Mouse (Mus musculus): ENCODE data around the gene Cds1. TPM values are rescaled to one million over a fixed set of nuclear protein-coding genes. Genes with fewer than 3 reads are reported as not detected.

Gene Cds1
- polyA plus RNA-seq, 1 experiment from 2014 or later, result 0.45 TPM

DNA sequence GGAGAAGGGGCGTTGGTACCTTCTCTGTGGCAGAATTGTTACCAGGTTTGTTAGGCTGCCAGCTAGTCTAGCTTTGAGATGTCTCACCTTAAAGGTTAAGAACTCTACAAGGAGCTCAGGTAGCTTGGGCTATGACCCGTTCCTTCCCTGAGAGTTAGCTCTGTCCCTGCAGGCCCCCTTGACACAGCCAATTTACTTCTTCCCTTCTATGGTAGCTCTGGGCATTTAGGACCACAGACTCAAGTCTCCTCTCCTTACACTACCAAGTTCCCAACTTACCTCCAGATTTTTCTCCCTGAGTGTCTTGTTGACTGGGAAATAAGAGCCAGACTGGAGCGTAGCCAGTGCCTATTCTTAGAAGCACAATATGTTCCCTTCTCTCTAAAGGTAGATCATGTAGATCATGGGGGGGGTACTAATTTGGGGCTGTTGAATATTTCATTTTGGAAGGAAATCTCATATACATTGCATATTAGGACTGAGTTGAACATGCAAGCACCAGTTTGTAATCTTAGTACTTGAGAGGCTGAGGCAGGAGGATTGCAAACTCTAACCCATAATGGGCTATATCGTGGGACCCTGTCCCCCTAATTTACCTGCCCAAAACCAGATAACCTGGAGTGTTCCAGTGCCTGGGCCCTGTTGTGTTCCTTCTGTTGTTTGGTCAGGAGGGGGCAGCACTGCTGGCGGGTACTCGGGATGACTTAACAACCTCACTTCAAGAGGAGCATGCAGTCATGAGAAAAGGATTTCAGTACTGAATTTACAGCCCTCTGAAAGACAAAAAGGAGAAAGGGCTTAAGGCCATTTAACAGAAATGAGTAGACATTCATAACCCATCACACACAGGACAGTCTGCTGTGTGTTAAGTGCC, 46.6 kb downstream of the Cds1 start:
- Histone ChIP-seq H3K9ac (no peak overlapping the region), H3K9me3 (replicated peaks) (no peaks in the 10 kb centered on the region), H3K4me2 (no peak overlapping the region), H3K27ac (replicated peaks) (no peak overlapping the region), H3K4me1 (replicated peaks) (no peaks in the 10 kb centered on the region), H3K36me3 (replicated peaks) (no peaks in the 10 kb centered on the region), H3K4me3 (replicated peaks) (no peak overlapping the region), H3K27me3 (no peaks in the 10 kb centered on the region)
- WGBS (ENCODE audit: insufficient replicate concordance), result 52% methylated on average over 6 of the region's 6 CpGs
- no peak for ATAC-seq (ENCODE audit: insufficient read depth)

DNA sequence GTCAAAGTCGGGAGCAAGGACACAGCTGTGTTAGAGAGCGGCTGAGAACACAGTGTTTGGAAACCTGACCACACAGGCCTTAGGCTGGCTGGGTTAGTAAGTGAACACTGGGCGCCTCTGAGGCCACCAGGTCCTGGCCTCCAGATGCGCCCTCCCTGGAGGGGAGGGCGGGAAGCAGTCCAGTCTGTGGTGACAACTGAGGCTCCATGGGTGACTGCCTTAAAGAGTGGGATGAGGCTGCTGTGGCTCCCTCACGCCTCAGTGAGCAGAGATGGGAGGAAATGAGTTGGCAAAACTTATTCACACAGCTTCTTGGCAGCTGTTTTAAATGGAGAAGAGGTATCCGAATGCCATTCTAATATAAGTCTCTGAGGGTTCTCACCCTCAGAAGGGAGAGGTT, 51.9 kb downstream of the Cds1 start:
- Histone ChIP-seq H3K9ac (no peak overlapping the region), H3K27me3 (peaks cover 4% of the 10 kb centered on the region; the same call in 1 of the 2 replicates), H3K9me3 (replicated peaks) (no peaks in the 10 kb centered on the region), H3K27ac (replicated peaks) (no peak overlapping the region), H3K4me1 (replicated peaks) (no peaks in the 10 kb centered on the region), H3K36me3 (replicated peaks) (no peaks in the 10 kb centered on the region), H3K4me3 (replicated peaks) (no peak overlapping the region), H3K4me2 (no peak overlapping the region)
- WGBS (ENCODE audit: insufficient replicate concordance), result 36% methylated on average over 7 of the region's 7 CpGs
- no peak for ATAC-seq (ENCODE audit: insufficient read depth)

DNA sequence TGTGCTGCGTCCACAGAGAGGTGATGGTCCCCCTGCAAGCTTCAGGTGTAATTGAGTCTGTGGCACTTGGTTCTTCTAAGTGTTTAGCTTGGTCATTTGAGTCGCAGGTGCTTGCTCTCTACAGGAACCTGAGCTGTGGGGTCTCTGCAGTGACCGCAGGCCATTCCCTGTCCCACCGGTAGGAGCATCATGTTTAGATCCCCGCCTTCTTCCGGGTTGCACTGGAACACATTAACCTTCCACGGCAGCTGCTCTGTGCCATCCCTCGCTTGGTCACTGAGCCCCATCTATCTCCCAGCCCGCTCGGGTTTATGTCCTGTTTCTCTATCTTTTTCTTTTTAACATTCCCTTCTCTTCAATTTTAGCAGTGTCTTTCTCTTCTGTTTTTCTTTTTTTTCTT, 54.3 kb downstream of the Cds1 start:
- WGBS (ENCODE audit: insufficient replicate concordance), result 59% methylated on average over 10 of the region's 10 CpGs

DNA sequence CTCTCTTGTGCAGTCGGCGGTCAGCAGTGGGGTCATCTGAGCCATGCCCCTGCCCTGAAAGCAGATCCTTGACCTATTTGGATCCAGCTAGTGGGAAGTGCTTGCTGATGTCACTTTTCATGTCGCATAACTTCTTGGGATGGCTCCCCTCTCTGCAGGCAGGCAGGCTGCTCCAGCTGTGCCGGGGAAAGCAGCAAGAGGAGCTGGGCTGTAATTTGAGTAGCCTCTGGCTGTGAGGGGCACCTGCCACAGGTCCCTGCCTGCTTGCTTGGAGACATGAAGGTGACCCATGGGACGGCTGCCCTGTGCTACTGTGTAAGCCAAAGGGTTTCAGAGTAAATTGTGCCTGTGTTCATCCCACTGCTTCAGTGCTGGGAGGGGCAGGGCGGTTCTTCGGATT, 54.9 kb downstream of the Cds1 start:
- Histone ChIP-seq H3K9ac (no peak overlapping the region), H3K9me3 (replicated peaks) (no peaks in the 10 kb centered on the region), H3K27ac (replicated peaks) (no peak overlapping the region), H3K4me3 (replicated peaks) (no peak overlapping the region), H3K4me2 (no peak overlapping the region), H3K36me3 (replicated peaks) (no peaks in the 10 kb centered on the region), H3K4me1 (replicated peaks) (no peaks in the 10 kb centered on the region), H3K27me3 (peaks cover 8% of the 10 kb centered on the region; the same call in 1 of the 2 replicates)
- no peak for ATAC-seq (ENCODE audit: insufficient read depth)
- 49% methylated on average over 7 of the region's 7 CpGs for WGBS (ENCODE audit: insufficient replicate concordance)

More for the DNA sequence above, 54.3 kb downstream of the Cds1 start:
- no peak overlapping the region for H3K9ac ChIP-seq
- H3K4me1 ChIP-seq (replicated peaks), result no peaks in the 10 kb centered on the region
- H3K27me3 ChIP-seq, result peaks cover 8% of the 10 kb centered on the region; the same call in 1 of the 2 replicates
- H3K36me3 ChIP-seq (replicated peaks), result no peaks in the 10 kb centered on the region
- no peak overlapping the region for H3K4me3 ChIP-seq (replicated peaks)
- ATAC-seq (ENCODE audit: insufficient read depth), result no peak
- no peak overlapping the region for H3K4me2 ChIP-seq
- H3K27ac ChIP-seq (replicated peaks), result no peak overlapping the region
- H3K9me3 ChIP-seq (replicated peaks), result no peaks in the 10 kb centered on the region

DNA sequence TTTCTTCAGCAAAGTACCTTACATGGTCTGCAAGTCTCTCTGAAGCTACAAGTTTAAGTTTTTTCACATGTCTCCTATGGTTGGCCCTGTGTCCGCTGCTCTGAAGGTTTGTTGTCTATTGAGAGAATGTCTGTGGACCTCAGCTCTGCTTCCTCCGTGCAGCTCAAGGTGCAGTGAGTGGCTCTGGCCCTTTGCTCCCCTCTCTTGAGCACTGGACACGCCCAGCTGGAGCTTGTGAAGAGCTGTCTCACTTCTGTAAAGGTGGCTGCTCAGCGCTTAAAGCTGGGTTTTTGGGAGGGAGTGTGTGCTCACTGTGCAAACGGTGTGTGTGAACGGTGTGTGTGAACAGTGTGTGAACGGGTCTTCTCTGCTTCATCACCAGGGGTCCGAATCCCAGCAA, 56.1 kb downstream of the Cds1 start:
- Histone ChIP-seq H3K9ac (no peak overlapping the region), H3K4me2 (no peak overlapping the region), H3K4me1 (replicated peaks) (no peaks in the 10 kb centered on the region), H3K36me3 (replicated peaks) (no peaks in the 10 kb centered on the region), H3K27ac (replicated peaks) (no peak overlapping the region), H3K27me3 (peaks cover 11% of the 10 kb centered on the region), H3K4me3 (replicated peaks) (no peak overlapping the region), H3K9me3 (replicated peaks) (no peaks in the 10 kb centered on the region)
- WGBS (ENCODE audit: insufficient replicate concordance), result 64% methylated on average over 8 of the region's 8 CpGs
- ATAC-seq (ENCODE audit: insufficient read depth), result no peak

DNA sequence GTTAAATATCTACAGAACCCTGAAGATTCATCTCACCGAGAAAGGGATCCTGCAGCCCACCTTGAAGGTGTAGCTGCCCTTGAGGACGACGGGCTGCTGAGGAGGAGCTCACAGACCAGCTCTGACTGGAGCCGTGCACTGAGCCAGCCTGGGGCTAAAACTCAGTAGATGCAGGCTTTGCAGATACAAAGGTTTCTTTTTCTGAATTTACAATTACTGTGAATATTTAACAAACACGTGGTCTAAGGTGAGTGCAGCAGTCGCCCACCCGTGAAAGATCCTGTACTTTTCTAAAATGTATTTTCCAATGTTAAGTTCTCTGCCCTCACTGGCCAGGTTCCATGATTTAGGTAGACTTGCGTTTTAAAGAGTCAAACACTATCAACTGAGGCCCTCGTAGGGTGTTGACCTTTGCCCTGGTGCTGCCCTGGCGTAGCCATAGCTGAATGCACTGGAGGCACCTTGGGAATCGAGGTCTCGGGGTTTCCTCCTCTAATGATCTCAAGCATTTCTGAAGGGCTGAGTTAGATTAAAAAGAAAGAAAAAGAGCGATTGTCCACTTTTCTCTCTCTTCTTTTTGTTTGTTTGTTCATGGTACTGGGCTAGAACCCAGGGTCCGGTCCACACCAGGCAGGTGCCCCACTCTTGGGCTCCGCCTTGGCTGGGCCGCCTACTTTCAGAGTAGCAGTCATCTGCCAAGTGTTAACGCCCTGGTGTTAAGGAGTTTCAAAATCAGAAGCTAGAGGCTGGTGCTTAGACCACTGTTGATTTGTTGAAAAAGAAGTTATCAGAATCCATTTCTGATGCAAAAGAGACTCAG, 56.8 kb downstream of the Cds1 start:
- no peak overlapping the region for H3K4me2 ChIP-seq
- H3K27me3 ChIP-seq, result peaks cover 17% of the 10 kb centered on the region
- 66% methylated on average over 17 of the region's 17 CpGs for WGBS (ENCODE audit: insufficient replicate concordance)
- no peak overlapping the region for H3K4me3 ChIP-seq (replicated peaks)
- H3K4me1 ChIP-seq (replicated peaks), result peaks cover 6% of the 10 kb centered on the region; the same call in 1 of the 2 replicates
- H3K36me3 ChIP-seq (replicated peaks), result no peaks in the 10 kb centered on the region
- ATAC-seq (ENCODE audit: insufficient read depth), result no peak
- H3K9ac ChIP-seq, result no peak overlapping the region
- H3K27ac ChIP-seq (replicated peaks), result no peak overlapping the region
- H3K9me3 ChIP-seq (replicated peaks), result no peaks in the 10 kb centered on the region

DNA sequence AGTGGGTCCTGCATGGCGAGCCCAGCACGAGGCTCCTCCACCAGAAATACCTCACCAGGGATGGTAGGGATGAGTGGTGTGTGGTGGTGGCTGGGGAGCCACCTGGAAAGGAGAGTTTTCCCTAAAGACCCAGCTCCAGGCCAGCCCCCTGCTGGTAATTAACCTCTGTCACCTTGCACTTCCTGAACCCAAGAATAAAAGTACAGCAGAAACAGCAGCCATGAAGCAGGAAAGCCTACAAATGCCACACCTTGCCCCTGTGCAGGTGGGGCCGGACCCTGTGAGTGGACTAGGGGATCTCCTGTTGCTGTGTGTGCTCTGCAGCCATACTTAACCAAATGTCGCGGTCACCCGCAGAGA, 57.4 kb downstream of the Cds1 start:
- no peaks in the 10 kb centered on the region for H3K9me3 ChIP-seq (replicated peaks)
- H3K36me3 ChIP-seq (replicated peaks), result no peaks in the 10 kb centered on the region
- H3K27me3 ChIP-seq, result peaks cover 20% of the 10 kb centered on the region
- no peak overlapping the region for H3K4me2 ChIP-seq
- peaks cover 11% of the 10 kb centered on the region; the same call in 1 of the 2 replicates for H3K4me1 ChIP-seq (replicated peaks)
- no peak for ATAC-seq (ENCODE audit: insufficient read depth)
- 55% methylated on average over 6 of the region's 6 CpGs for WGBS (ENCODE audit: insufficient replicate concordance)
- no peak overlapping the region for H3K4me3 ChIP-seq (replicated peaks)
- H3K27ac ChIP-seq (replicated peaks), result no peak overlapping the region
- no peak overlapping the region for H3K9ac ChIP-seq

DNA sequence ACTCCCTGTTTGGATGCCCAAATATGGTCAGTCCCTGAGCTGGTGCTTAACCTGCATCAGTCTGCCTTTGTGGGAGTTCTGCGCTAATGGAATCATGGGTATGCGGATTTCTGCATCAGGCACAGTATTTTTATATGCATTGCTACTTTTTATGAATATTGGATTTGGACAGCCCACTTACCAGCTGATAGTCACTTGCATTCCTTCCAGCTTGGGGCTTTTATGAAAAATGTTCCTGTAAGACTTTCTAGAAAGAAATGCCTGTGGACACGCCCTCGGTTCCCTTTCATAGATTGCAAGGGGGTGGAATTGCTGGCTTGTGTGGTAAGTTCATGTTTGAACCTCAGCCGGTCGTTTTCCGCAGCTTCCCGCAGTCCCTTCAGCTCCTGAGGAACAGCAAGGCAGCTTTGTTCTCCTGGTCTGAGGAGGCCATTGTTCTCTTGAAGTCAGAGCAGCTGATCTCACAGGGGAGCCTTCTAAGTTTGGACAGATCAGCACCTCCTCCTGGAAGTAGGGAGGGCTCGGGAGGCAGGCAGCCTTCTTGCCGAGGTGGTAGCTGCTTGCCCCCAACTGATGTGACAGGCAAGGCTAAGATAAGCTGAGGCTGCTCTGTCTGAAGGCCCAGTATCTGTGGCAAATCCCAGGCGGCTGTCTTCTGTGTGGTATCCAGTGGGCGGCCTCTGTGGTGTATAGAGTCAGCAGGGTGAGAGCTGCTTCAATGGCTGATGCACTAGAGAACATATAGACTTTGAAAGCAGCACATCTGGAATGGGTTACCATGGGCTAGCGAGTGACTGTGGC, 60.4 kb downstream of the Cds1 start:
- Histone ChIP-seq H3K4me3 (replicated peaks) (no peak overlapping the region), H3K36me3 (replicated peaks) (no peaks in the 10 kb centered on the region), H3K9ac (no peak overlapping the region), H3K9me3 (replicated peaks) (no peaks in the 10 kb centered on the region), H3K27me3 (peaks cover 20% of the 10 kb centered on the region), H3K4me1 (replicated peaks) (peaks cover 11% of the 10 kb centered on the region; the same call in 1 of the 2 replicates), H3K4me2 (no peak overlapping the region), H3K27ac (replicated peaks) (no peak overlapping the region)
- peak; percentile 19; the same call in 1 of the 2 replicates for ATAC-seq (ENCODE audit: insufficient read depth)
- WGBS (ENCODE audit: insufficient replicate concordance), result 40% methylated on average over 13 of the region's 13 CpGs

DNA sequence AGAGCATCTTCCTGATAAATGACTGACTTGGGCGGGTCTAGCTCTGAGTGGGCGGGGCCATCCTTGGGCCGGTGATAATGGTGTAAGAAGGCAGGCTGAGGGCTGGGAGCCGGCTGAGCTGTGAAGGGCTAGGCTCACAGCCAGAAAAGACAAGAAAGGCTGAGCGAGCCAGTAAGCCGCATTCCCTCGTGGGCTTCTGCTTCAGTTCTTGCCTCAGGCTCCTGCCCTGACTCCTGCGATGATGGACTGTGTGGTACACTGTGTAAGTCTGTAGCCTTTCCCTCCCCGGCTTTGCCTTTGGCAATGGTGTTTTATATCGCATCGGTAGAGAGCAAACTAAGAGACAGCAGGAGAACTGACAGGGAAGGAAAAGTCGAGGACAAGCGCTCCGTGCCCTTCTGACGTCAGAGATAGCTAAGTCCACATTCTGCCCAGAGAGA, 61.6 kb downstream of the Cds1 start:
- 0 out of 2 replicates have a peak overlapping the region, but pooled peaks have one; percentile 17 for H3K4me3 ChIP-seq (replicated peaks)
- no peak overlapping the region for H3K27ac ChIP-seq (replicated peaks)
- H3K9me3 ChIP-seq (replicated peaks), result no peaks in the 10 kb centered on the region
- peak overlapping the region; percentile 56 for H3K4me2 ChIP-seq
- peak; percentile 64; the same call in 1 of the 2 replicates for ATAC-seq (ENCODE audit: insufficient read depth)
- H3K4me1 ChIP-seq (replicated peaks), result peaks cover 11% of the 10 kb centered on the region; the same call in 1 of the 2 replicates
- no peaks in the 10 kb centered on the region for H3K36me3 ChIP-seq (replicated peaks)
- peaks cover 20% of the 10 kb centered on the region for H3K27me3 ChIP-seq
- 10% methylated on average over 15 of the region's 15 CpGs for WGBS (ENCODE audit: insufficient replicate concordance)
- H3K9ac ChIP-seq, result no peak overlapping the region

DNA sequence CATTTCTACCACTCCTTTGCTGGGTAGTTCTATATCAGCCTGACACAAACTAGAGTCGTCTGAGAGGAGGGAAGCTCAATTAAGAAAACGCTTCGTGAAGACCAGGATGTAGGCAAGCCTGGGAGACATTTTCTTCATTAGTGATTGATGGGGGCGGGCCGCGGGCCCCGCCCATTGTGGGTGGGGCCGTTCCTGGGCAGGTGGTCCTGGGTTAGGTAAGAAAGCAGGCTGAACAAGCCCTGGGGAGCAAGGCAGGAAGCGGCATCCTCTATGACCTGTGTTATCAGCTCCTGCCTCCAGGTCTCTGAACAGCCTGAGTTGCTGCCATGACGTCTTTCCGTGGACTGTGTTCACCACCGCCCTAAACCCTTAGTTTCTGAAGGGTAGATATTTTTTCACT, 62.5 kb downstream of the Cds1 start:
- Histone ChIP-seq H3K9me3 (replicated peaks) (no peaks in the 10 kb centered on the region), H3K4me2 (no peak overlapping the region), H3K27me3 (peaks cover 17% of the 10 kb centered on the region; the same call in 1 of the 2 replicates), H3K9ac (no peak overlapping the region), H3K27ac (replicated peaks) (no peak overlapping the region), H3K4me1 (replicated peaks) (peaks cover 11% of the 10 kb centered on the region; the same call in 1 of the 2 replicates), H3K4me3 (replicated peaks) (no peak overlapping the region), H3K36me3 (replicated peaks) (no peaks in the 10 kb centered on the region)
- no peak for ATAC-seq (ENCODE audit: insufficient read depth)
- 34% methylated on average over 12 of the region's 12 CpGs for WGBS (ENCODE audit: insufficient replicate concordance)
